Mouse (Mus musculus) forebrain, embryonic 14.5 days (tissue): Measurements from ENCODE around the gene Slc43a2. TPM values are rescaled to one million over a fixed set of nuclear protein-coding genes. Genes with fewer than 3 reads are reported as not detected.
A peak's percentile ranks its signal among the peaks of the same experiment; 100 is the strongest.
"Not testable (repeated sequence)": the region's sequence is repeated elsewhere in the genome, so short reads cannot be mapped to it uniquely, and the experiment has no call there.

Experiments
- ATAC-seq: fragments of 200-750 bp; cut with Nextera tagmentation; 2 replicates; pipeline ENCODE4 v1.8.0; 2017; ENCODE audit warnings: mild to moderate bottlenecking, moderate library complexity
- DNase-seq: peaks from one replicate; pipeline ENCODE4 v3.0.0-alpha.2; 2015; ENCODE audit warnings: low spot score
- H3K27ac ChIP-seq: fragments of 300-500 bp; sonication (generic); 2 replicates; pipeline ENCODE4 v1.5.1; 2014; ENCODE audit warnings: low read depth, mild to moderate bottlenecking, control low read depth, low read length, moderate library complexity
- H3K27me3 ChIP-seq: fragments of 300-500 bp; sonication (generic); replicated peaks from 2 replicates; pipeline ENCODE4 v1.6.1; 2014; ENCODE audit warnings: low read length, control low read depth, mixed read lengths; ENCODE audit not compliant: control insufficient read depth, insufficient read depth
- H3K36me3 ChIP-seq: fragments of 300-500 bp; sonication (generic); 2 replicates; pipeline ENCODE4 v1.6.1; 2014; ENCODE audit warnings: low read length, control low read depth; ENCODE audit not compliant: control insufficient read depth, insufficient read depth
- H3K4me1 ChIP-seq: fragments of 300-500 bp; sonication (generic); 2 replicates; pipeline ENCODE4 v1.6.1; 2014; ENCODE audit warnings: antibody characterized with exemption, low read length, control low read depth; ENCODE audit not compliant: control insufficient read depth, insufficient read depth
- H3K4me2 ChIP-seq: fragments of 300-500 bp; sonication (generic); 2 replicates; pipeline ENCODE4 v1.6.1; 2014; ENCODE audit warnings: mild to moderate bottlenecking, control low read depth, low read length
- H3K4me3 ChIP-seq: fragments of 300-500 bp; sonication (generic); 2 replicates; pipeline ENCODE4 v1.5.1; 2014; ENCODE audit warnings: low read depth, low read length, control low read depth
- H3K9ac ChIP-seq: fragments of 300-500 bp; sonication (generic); 2 replicates; pipeline ENCODE4 v1.6.1; 2014; ENCODE audit warnings: mild to moderate bottlenecking, low read length, control low read depth, moderate library complexity
- H3K9me3 ChIP-seq: fragments of 300-500 bp; sonication (generic); replicated peaks from 2 replicates; pipeline ENCODE4 v1.6.1; 2016; ENCODE audit warnings: low read length, control low read depth, mixed read lengths; ENCODE audit not compliant: control insufficient read depth
- WGBS: fragments of 180-500 bp; shearing (Covaris S2); extraction: QIAGEN DNeasy Blood & Tissue Kit; methylation state at CpG from one replicate; pipeline ENCODE4 v1.1.7; 2014; 5-methylcytosine and 5-hydroxymethylcytosine counted together
- polyA plus RNA-seq: library from polyadenylated mRNA; unstranded; fragments of >200 nt; fragmentation: Nextera tagmentation; extraction: Ambion mirVana; gene quantifications from 2 replicates; pipeline ENCODE4 v1.2.1, GENCODE M21; 2014

The Slc43a2 gene
- polyA plus RNA-seq, 1 experiment from 2014 or later = 6.5 TPM

DNA sequence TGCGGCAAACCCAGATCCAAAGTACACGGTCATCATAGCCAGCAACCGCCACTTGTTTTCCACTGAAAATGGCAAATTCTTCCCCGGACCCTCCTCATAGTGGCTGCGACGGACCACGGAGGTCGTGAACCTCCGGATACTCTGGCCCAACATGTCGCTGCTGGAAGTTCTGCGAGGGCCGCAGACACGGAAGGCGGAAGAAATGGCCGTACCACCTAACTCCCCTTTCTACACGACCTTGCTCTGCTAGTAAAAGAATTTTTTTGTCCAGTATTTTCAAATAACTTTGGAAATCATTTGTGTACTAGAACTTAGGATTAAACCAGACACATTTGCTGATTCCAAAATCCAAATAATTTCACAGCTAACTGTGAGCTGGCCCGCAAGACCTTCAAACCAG, 68.3 kb downstream of the Slc43a2 start:
- H3K9ac ChIP-seq, DNase-seq, H3K27ac ChIP-seq, H3K4me3 ChIP-seq, H3K27me3 ChIP-seq, H3K4me1 ChIP-seq, H3K4me2 ChIP-seq, ATAC-seq, H3K9me3 ChIP-seq: not testable (repeated sequence)
- WGBS = 93% methylated on average over 15 of the region's 17 CpGs
- H3K36me3 ChIP-seq = peaks cover 84% of the 10 kb centered on the region

DNA sequence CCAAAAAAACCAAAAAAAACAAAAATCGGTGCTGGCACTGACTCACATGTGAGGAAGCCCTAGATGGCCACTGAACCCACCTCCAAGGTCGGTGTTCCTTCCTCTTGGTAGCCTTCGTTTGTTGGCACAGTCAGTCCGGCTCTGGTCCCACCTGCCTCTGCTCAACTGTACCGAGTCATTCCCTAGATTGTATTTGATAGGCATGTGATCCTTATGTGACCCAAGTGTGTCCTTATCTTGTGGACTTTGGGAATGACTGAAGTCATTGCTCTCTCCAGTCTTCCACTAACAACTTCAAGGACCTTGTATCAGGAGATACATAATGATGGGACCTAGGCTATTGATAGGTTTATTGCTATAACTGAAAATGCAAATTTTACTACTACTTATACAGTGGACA, 73.3 kb downstream of the Slc43a2 start:
- WGBS = 92% methylated on average over 5 of the region's 5 CpGs

DNA sequence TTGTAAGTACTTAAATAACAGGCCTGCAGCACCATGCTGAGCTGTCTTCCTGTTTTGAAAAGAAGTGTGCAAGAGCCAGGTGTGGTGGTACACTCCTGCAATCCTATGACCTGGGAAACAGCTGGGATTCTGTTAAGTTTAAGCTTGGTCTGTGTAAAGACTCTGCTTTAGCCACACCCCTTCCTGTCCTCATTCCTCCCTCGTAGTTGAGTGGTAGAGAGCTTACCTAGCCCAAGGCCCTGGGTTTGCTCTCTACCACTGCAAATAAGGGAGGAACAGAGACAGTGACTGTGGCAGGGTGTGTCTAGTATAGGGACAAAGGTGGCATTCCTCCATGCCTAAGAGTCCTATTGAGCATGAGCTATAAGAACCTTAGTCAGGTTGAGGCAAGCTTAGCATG, 73.8 kb downstream of the Slc43a2 start:
- no peak overlapping the region for H3K27ac ChIP-seq
- no peak for ATAC-seq
- DNase-seq = no peak
- H3K4me2 ChIP-seq = no peak overlapping the region
- H3K36me3 ChIP-seq = peaks cover 83% of the 10 kb centered on the region
- H3K4me3 ChIP-seq = no peak overlapping the region
- no peaks in the 10 kb centered on the region for H3K27me3 ChIP-seq
- 76% methylated on average over 1 of the region's 1 CpGs for WGBS
- no peaks in the 10 kb centered on the region for H3K9me3 ChIP-seq
- no peak overlapping the region for H3K9ac ChIP-seq
- H3K4me1 ChIP-seq = no peaks in the 10 kb centered on the region

More for the DNA sequence above, 73.3 kb downstream of the Slc43a2 start:
- H3K9ac ChIP-seq = no peak overlapping the region
- H3K4me3 ChIP-seq = no peak overlapping the region
- ATAC-seq (no peak), DNase-seq (no peak)
- no peaks in the 10 kb centered on the region for H3K9me3 ChIP-seq
- peaks cover 83% of the 10 kb centered on the region for H3K36me3 ChIP-seq
- no peaks in the 10 kb centered on the region for H3K4me1 ChIP-seq
- H3K27ac ChIP-seq = no peak overlapping the region
- no peaks in the 10 kb centered on the region for H3K27me3 ChIP-seq
- H3K4me2 ChIP-seq = no peak overlapping the region

DNA sequence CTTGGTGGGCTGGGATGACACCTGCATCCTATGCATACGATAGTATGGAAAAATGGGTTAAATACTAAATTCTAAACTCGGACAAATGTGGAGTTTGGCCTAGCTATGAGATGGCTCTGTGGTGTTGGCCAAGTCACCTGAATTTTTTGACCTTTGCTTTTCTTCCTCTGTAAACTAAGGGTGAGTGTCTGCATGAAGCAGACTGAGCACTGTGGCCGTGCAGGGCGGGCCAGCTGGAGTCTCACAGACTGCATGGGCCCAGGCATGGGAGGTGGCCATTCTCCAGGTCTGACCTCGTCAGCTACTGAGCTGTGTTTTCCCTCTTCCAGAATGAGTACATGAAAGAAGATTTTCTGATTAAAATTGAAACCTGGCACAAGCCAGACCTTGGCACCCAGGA, 77.3 kb downstream of the Slc43a2 start:
- Histone ChIP-seq H3K36me3 (peaks cover 80% of the 10 kb centered on the region), H3K9ac (no peak overlapping the region), H3K4me3 (no peak overlapping the region)

DNA sequence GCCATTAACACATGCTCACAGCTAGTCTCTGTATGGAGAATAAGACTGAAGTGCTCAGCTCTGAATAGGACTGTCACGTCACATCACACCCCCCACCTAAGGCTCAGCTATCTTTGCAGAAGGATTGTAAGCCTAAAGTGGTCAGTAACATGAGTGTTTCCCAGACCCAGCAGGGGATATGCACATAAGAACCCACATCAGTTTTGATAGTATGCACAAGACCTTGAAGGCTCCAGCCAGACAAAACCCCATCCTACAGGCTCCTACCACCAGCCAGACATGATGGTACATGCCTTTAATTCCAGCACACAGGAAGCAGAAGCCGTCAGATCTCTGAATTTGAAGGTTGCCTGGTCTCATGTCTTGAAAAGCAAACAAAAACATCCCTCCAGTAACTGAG, 78.5 kb downstream of the Slc43a2 start:
- no peak overlapping the region for H3K27ac ChIP-seq
- no peaks in the 10 kb centered on the region for H3K9me3 ChIP-seq
- DNase-seq (no peak), ATAC-seq (no peak)
- WGBS = 78% methylated on average over 2 of the region's 2 CpGs
- H3K4me2 ChIP-seq = no peak overlapping the region
- no peak overlapping the region for H3K4me3 ChIP-seq
- no peaks in the 10 kb centered on the region for H3K27me3 ChIP-seq
- no peak overlapping the region for H3K9ac ChIP-seq
- H3K4me1 ChIP-seq = no peaks in the 10 kb centered on the region
- H3K36me3 ChIP-seq = peaks cover 69% of the 10 kb centered on the region

More for the DNA sequence above, 77.3 kb downstream of the Slc43a2 start:
- Histone ChIP-seq H3K4me2 (no peak overlapping the region), H3K4me1 (no peaks in the 10 kb centered on the region), H3K27ac (no peak overlapping the region), H3K27me3 (no peaks in the 10 kb centered on the region), H3K9me3 (no peaks in the 10 kb centered on the region)
- ATAC-seq (no peak), DNase-seq (no peak)
- 89% methylated on average over 5 of the region's 5 CpGs for WGBS

DNA sequence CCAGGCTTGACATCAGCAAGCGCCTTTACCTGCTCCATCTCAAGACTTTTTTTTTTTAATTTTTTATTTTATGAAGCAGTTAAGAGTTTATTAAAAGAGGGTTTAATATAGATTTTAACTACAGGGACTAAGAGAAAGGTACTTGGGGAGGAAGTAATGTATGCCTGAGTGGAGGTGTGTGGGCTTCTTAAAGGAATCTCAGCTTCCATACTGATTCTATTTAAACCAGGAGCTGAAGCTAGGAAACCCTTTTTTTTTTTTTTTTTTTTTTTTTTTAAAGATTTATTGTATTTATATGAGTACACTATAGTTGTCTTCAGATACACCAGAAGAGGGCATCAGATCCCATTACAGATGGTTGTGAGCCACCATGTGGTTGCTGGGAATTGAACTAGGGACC, 83.3 kb downstream of the Slc43a2 start:
- 100% methylated on average over 1 of the region's 1 CpGs for WGBS
- no peak overlapping the region for H3K4me3 ChIP-seq
- H3K27me3 ChIP-seq = no peaks in the 10 kb centered on the region
- H3K4me2 ChIP-seq = no peak overlapping the region
- no peak overlapping the region for H3K27ac ChIP-seq
- no peak for DNase-seq
- no peak overlapping the region for H3K9ac ChIP-seq
- H3K36me3 ChIP-seq = peaks cover 58% of the 10 kb centered on the region
- no peaks in the 10 kb centered on the region for H3K4me1 ChIP-seq
- no peak for ATAC-seq
- no peaks in the 10 kb centered on the region for H3K9me3 ChIP-seq

DNA sequence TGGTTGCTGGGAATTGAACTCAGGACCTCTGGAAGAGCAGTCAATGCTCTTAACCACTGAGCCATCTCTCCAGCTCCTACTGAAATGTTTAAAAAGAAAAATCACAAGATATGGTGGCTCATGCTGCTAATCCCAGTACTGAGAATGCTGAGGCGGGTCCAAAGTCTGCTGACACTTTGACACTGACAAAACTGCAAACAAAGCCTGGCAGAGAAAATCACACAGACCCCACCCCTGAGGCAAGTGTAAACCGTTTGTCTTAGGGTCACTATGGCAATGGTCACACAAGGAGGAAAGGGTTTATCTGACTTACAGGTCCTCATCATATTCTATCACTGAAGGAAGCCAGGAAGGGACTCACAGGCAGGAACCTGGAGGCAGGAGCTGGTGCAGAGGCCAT, 84.1 kb downstream of the Slc43a2 start:
- ATAC-seq = no peak
- Histone ChIP-seq H3K36me3 (peaks cover 58% of the 10 kb centered on the region), H3K27ac (no peak overlapping the region), H3K9me3 (no peaks in the 10 kb centered on the region), H3K4me1 (no peaks in the 10 kb centered on the region), H3K4me2 (no peak overlapping the region), H3K9ac (no peak overlapping the region), H3K4me3 (no peak overlapping the region), H3K27me3 (no peaks in the 10 kb centered on the region)
- 92% methylated on average over 2 of the region's 2 CpGs for WGBS
- no peak for DNase-seq

DNA sequence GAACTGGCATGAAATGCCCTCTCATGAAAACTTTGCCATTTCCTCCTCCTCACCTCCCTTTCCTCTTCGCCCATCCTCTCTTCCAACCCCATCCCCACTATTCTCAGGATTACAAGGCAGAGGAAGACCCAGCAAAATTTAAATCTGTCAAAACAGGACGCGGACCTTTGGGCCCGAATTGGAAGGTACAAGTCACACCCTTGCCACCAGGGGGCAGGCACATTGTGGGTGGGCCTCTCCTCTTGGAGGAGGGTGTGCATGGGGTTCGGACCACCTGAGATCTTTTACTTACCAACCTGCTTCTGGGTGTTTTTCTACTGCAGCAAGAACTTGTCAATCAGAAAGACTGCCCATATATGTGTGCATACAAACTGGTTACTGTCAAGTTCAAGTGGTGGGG, 87.6 kb downstream of the Slc43a2 start:
- Histone ChIP-seq H3K36me3 (peaks cover 60% of the 10 kb centered on the region), H3K9ac (no peak overlapping the region), H3K27me3 (no peaks in the 10 kb centered on the region), H3K4me2 (no peak overlapping the region), H3K4me3 (no peak overlapping the region), H3K4me1 (no peaks in the 10 kb centered on the region), H3K9me3 (no peaks in the 10 kb centered on the region), H3K27ac (no peak overlapping the region)
- no peak for DNase-seq
- 83% methylated on average over 5 of the region's 5 CpGs for WGBS
- no peak for ATAC-seq

DNA sequence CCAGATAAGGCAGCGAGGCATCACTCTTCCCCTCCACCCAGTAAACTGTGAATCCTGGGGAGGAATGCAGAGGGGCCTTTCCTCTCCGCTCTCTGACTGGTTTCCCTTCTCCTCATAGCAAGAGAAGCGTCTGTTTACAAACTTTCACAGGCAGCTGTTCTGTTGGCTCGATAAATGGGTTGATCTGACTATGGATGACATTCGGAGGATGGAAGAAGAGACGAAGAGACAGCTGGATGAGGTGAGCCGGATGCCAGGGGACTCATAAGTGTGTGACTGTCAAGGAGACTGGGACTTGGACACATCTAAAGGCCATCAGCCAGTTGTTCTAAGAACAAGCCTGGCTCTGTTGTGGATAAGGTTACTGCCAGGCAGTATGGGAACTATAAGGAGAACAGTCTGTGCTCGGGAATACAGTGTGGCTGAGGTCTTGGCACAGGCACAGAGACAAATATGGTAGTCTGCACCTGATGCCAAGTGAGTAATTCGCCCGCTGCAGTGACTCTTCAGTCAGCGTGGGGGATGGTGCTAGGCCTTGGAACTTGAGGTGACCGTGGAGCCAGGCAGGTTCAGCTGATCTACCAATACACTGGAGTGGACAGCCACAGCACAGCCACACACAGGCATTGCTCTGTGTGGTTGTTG, 88.8 kb downstream of the Slc43a2 start:
- no peak overlapping the region for H3K27ac ChIP-seq
- ATAC-seq = no peak

More for the DNA sequence above, 88.8 kb downstream of the Slc43a2 start:
- H3K36me3 ChIP-seq = peaks cover 65% of the 10 kb centered on the region
- peak; percentile 30 for DNase-seq
- H3K4me2 ChIP-seq = no peak overlapping the region
- H3K4me3 ChIP-seq = no peak overlapping the region
- H3K9me3 ChIP-seq = no peaks in the 10 kb centered on the region
- 87% methylated on average over 12 of the region's 12 CpGs for WGBS
- H3K27me3 ChIP-seq = no peaks in the 10 kb centered on the region
- no peaks in the 10 kb centered on the region for H3K4me1 ChIP-seq
- H3K9ac ChIP-seq = no peak overlapping the region
